Mouse (Mus musculus): ENCODE measurements at regions not wholly inside any gene's neighbourhood (a gene's known extent, or its start where the extent isn't known, plus 50 kb on each side); places are given as distances from the start of the nearest gene placed in this dataset.

- no peak overlapping the region for H3K9ac ChIP-seq (replicated peaks; ENCODE audit: low read depth, low read length)
These were observed 78.5 kb downstream of the Sik1 start for GRCm38 (mm10) chr17:31776949-31777607.

GRCm38 (mm10) chr17:31777751-31778150 is 77.9 kb downstream of the Sik1 start:
- WGBS: 80% methylated on average over 5 of the region's 5 CpGs
- H3K27me3 ChIP-seq (ENCODE audit: control insufficient read depth, insufficient read depth, low read length): no peaks in the 10 kb centered on the region
- no peak for TF ChIP-seq EP300 (IDR thresholded peaks at IDR 0.05; ENCODE audit: low read depth)
- TF ChIP-seq CTCF (IDR thresholded peaks at IDR 0.05; ENCODE audit: low read depth): no peak
- ATAC-seq (ENCODE audit: insufficient read depth, low read depth) (no peak), DNase-seq (ENCODE audit: low spot score) (no peak)
- no peaks in the 10 kb centered on the region for H3K9me3 ChIP-seq (replicated peaks; ENCODE audit: control insufficient read depth, low read length)
- peak overlapping the region; percentile 8; the same call in 1 of the 2 replicates for H3K27ac ChIP-seq (ENCODE audit: low read depth)
- H3K36me3 ChIP-seq (replicated peaks; ENCODE audit: control insufficient read depth, insufficient read depth, low read length): no peaks in the 10 kb centered on the region
- peaks cover 13% of the 10 kb centered on the region for H3K4me1 ChIP-seq (ENCODE audit: control insufficient read depth, insufficient read depth)
- H3K4me2 ChIP-seq (ENCODE audit: low read depth, low read length): no peak overlapping the region
- no peak overlapping the region for H3K4me3 ChIP-seq (ENCODE audit: low read depth, low read length)
- no peak overlapping the region for H3K9ac ChIP-seq (replicated peaks; ENCODE audit: low read depth, low read length)

More at GRCm38 (mm10) chr17:31776949-31777607, 78.5 kb downstream of the Sik1 start:
- 0 out of 2 replicates have a peak overlapping the region, but pooled peaks have one; percentile 8 for H3K27ac ChIP-seq (ENCODE audit: low read depth)
- H3K4me2 ChIP-seq (ENCODE audit: low read depth, low read length): no peak overlapping the region
- WGBS: 28% methylated on average over 9 of the region's 9 CpGs
- H3K4me3 ChIP-seq (ENCODE audit: low read depth, low read length): no peak overlapping the region
- H3K9me3 ChIP-seq (replicated peaks; ENCODE audit: control insufficient read depth, low read length): no peaks in the 10 kb centered on the region
- TF ChIP-seq EP300 (IDR thresholded peaks at IDR 0.05; ENCODE audit: low read depth): no peak
- no peak for TF ChIP-seq CTCF (IDR thresholded peaks at IDR 0.05; ENCODE audit: low read depth)
- peaks cover 13% of the 10 kb centered on the region for H3K4me1 ChIP-seq (ENCODE audit: control insufficient read depth, insufficient read depth)
- no peaks in the 10 kb centered on the region for H3K27me3 ChIP-seq (ENCODE audit: control insufficient read depth, insufficient read depth, low read length)
- ATAC-seq (ENCODE audit: insufficient read depth, low read depth): peak; percentile 72
- no peaks in the 10 kb centered on the region for H3K36me3 ChIP-seq (replicated peaks; ENCODE audit: control insufficient read depth, insufficient read depth, low read length)
- peak; percentile 73 for DNase-seq (ENCODE audit: low spot score)

GRCm38 (mm10) chr17:31779466-31779865 is 76.1 kb downstream of the Sik1 start:
- Histone ChIP-seq H3K27ac (ENCODE audit: low read depth) (no peak overlapping the region), H3K27me3 (ENCODE audit: control insufficient read depth, insufficient read depth, low read length) (no peaks in the 10 kb centered on the region), H3K9ac (replicated peaks; ENCODE audit: low read depth, low read length) (no peak overlapping the region), H3K36me3 (replicated peaks; ENCODE audit: control insufficient read depth, insufficient read depth, low read length) (no peaks in the 10 kb centered on the region), H3K4me1 (ENCODE audit: control insufficient read depth, insufficient read depth) (peaks cover 13% of the 10 kb centered on the region), H3K4me2 (ENCODE audit: low read depth, low read length) (no peak overlapping the region), H3K4me3 (ENCODE audit: low read depth, low read length) (no peak overlapping the region), H3K9me3 (replicated peaks; ENCODE audit: control insufficient read depth, low read length) (no peaks in the 10 kb centered on the region)
- TF ChIP-seq CTCF (IDR thresholded peaks at IDR 0.05; ENCODE audit: low read depth) (no peak), EP300 (IDR thresholded peaks at IDR 0.05; ENCODE audit: low read depth) (no peak)
- DNase-seq (ENCODE audit: low spot score): no peak
- WGBS: 79% methylated on average over 3 of the region's 3 CpGs
- no peak for ATAC-seq (ENCODE audit: insufficient read depth, low read depth)

GRCm38 (mm10) chr17:31782251-31782650 is 73.4 kb downstream of the Sik1 start:
- H3K4me3 ChIP-seq (ENCODE audit: low read depth, low read length): no peak overlapping the region
- no peaks in the 10 kb centered on the region for H3K36me3 ChIP-seq (replicated peaks; ENCODE audit: control insufficient read depth, insufficient read depth, low read length)
- ATAC-seq (ENCODE audit: insufficient read depth, low read depth) (peak; percentile 24; the same call in 1 of the 2 replicates), DNase-seq (ENCODE audit: low spot score) (no peak)
- H3K9me3 ChIP-seq (replicated peaks; ENCODE audit: control insufficient read depth, low read length): no peaks in the 10 kb centered on the region
- H3K9ac ChIP-seq (replicated peaks; ENCODE audit: low read depth, low read length): no peak overlapping the region
- H3K4me1 ChIP-seq (ENCODE audit: control insufficient read depth, insufficient read depth): peaks cover 8% of the 10 kb centered on the region
- no peak overlapping the region for H3K4me2 ChIP-seq (ENCODE audit: low read depth, low read length)
- no peaks in the 10 kb centered on the region for H3K27me3 ChIP-seq (ENCODE audit: control insufficient read depth, insufficient read depth, low read length)
- H3K27ac ChIP-seq (ENCODE audit: low read depth): no peak overlapping the region
- TF ChIP-seq CTCF (IDR thresholded peaks at IDR 0.05; ENCODE audit: low read depth): no peak
- TF ChIP-seq EP300 (IDR thresholded peaks at IDR 0.05; ENCODE audit: low read depth): no peak
- WGBS: 76% methylated on average over 6 of the region's 6 CpGs

DNA sequence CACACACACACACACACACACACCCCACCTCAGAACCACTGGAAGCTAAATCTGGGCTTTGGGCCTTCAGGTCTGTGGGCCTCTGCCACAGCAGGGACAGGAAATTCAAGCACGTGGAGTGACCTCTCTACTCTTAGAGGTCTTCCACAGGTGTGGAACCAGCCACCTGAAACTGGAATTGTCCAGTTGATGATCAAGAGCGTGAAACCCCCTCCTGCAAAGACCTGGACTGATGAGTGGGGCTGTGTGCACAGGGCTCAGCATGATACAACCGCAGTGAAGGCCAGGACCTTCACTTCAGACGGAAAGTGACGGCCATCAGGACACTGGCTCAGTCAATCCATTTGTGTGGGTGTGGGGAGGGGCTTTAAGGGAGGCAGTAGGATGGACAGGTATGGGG is 72.5 kb downstream of the Sik1 start:
- no peak overlapping the region for H3K27ac ChIP-seq (ENCODE audit: low read depth)
- DNase-seq (ENCODE audit: low spot score) (no peak), ATAC-seq (ENCODE audit: insufficient read depth, low read depth) (no peak)
- H3K27me3 ChIP-seq (ENCODE audit: control insufficient read depth, insufficient read depth, low read length): no peaks in the 10 kb centered on the region
- no peak overlapping the region for H3K9ac ChIP-seq (replicated peaks; ENCODE audit: low read depth, low read length)
- no peak for TF ChIP-seq CTCF (IDR thresholded peaks at IDR 0.05; ENCODE audit: low read depth)
- TF ChIP-seq EP300 (IDR thresholded peaks at IDR 0.05; ENCODE audit: low read depth): no peak
- no peak overlapping the region for H3K4me2 ChIP-seq (ENCODE audit: low read depth, low read length)
- H3K4me3 ChIP-seq (ENCODE audit: low read depth, low read length): no peak overlapping the region
- H3K9me3 ChIP-seq (replicated peaks; ENCODE audit: control insufficient read depth, low read length): no peaks in the 10 kb centered on the region
- H3K4me1 ChIP-seq (ENCODE audit: control insufficient read depth, insufficient read depth): no peaks in the 10 kb centered on the region; the same call in 1 of the 2 replicates
- H3K36me3 ChIP-seq (replicated peaks; ENCODE audit: control insufficient read depth, insufficient read depth, low read length): no peaks in the 10 kb centered on the region
- 94% methylated on average over 5 of the region's 5 CpGs for WGBS

- Histone ChIP-seq H3K9me3 (replicated peaks; ENCODE audit: control insufficient read depth, low read length) (no peaks in the 10 kb centered on the region), H3K36me3 (replicated peaks; ENCODE audit: control insufficient read depth, insufficient read depth, low read length) (no peaks in the 10 kb centered on the region), H3K27ac (ENCODE audit: low read depth) (no peak overlapping the region), H3K4me1 (ENCODE audit: control insufficient read depth, insufficient read depth) (peaks cover 20% of the 10 kb centered on the region), H3K4me3 (ENCODE audit: low read depth, low read length) (no peak overlapping the region), H3K9ac (replicated peaks; ENCODE audit: low read depth, low read length) (no peak overlapping the region), H3K4me2 (ENCODE audit: low read depth, low read length) (no peak overlapping the region), H3K27me3 (ENCODE audit: control insufficient read depth, insufficient read depth, low read length) (no peaks in the 10 kb centered on the region)
- 86% methylated on average over 3 of the region's 3 CpGs for WGBS
- no peak for TF ChIP-seq EP300 (IDR thresholded peaks at IDR 0.05; ENCODE audit: low read depth)
- TF ChIP-seq CTCF (IDR thresholded peaks at IDR 0.05; ENCODE audit: low read depth): no peak
- DNase-seq (ENCODE audit: low spot score) (no peak), ATAC-seq (ENCODE audit: insufficient read depth, low read depth) (no peak)
These were observed 67.3 kb downstream of the Sik1 start for GRCm38 (mm10) chr17:31788316-31788715.

All from heart, postnatal 0 days (tissue).